Mouse (Mus musculus): ENCODE results near the gene Ssbp4. TPM values are rescaled to one million over a fixed set of nuclear protein-coding genes. Genes with fewer than 3 reads are reported as not detected.

Ssbp4 gene
- total and polyA plus RNA-seq, 2 experiments from 2014 or later: 57.3 to 107 TPM

DNA sequence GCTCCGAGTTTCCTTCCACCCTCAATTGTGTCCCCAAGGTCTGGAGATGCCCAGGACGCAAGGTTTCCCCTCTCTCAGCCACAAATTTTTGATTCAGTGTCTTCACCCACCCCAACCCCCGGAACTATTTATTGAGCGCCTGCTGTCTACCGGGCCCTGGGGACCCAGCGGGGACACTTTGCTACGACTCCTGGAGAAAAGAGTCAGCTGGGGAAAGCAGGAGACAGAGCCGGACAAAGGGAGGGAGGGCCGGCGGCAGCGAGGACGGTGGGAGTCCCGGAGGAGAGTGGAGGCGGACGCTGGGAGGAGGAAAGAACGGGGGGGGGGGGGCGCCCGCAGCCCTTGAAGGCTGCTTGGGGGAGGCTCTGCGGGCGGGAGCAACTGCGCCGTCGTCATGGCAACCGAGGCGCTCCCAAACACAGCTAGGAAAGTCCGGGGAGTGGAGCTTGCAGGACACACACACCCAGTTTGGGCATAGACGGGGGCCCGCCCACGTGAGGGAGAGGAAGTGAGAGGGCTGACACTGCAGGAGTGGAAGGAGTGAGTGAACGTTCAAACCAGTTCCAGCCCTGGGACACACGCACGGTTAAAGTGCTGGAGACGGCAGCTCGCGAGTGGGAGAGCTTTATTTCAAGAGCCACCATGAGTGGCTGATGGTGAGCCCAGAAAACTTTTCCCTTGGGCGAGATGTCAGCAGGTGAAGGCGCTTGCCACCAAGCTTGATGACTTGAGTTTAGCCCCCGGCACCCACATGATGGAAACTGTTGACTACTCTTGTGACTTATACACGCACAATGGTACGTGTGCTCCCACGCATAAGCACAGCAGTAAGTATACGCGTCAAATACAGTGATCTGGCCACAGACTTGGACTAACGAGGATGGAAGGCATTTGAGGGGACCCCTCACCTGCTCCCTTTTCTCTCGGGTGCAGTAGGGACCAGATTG, 1.4 kb upstream of the Ssbp4 start:
- Histone ChIP-seq H3K36me3 (replicated peaks; ENCODE audit: control insufficient read depth, insufficient read depth, low read length) (no peaks in the 10 kb centered on the region), H3K9me3 (replicated peaks; ENCODE audit: control insufficient read depth, low read length) (no peaks in the 10 kb centered on the region), H3K27ac (ENCODE audit: low read depth) (peak overlapping the region; percentile 92), H3K27me3 (ENCODE audit: control insufficient read depth, insufficient read depth, low read length) (no peaks in the 10 kb centered on the region), H3K4me2 (ENCODE audit: low read depth, low read length) (peak overlapping the region; percentile 96), H3K4me3 (ENCODE audit: low read depth, low read length) (peak overlapping the region; percentile 56), H3K4me1 (ENCODE audit: control insufficient read depth, insufficient read depth) (peaks cover 11% of the 10 kb centered on the region; the same call in 1 of the 2 replicates), H3K9ac (replicated peaks; ENCODE audit: low read depth, low read length) (peak overlapping the region; percentile 52)
- ATAC-seq (ENCODE audit: insufficient read depth, low read depth) (peak; percentile 66), DNase-seq (ENCODE audit: low spot score) (peak; percentile 92)
- TF ChIP-seq CTCF (IDR thresholded peaks at IDR 0.05; ENCODE audit: low read depth) (no peak), EP300 (IDR thresholded peaks at IDR 0.05; ENCODE audit: low read depth) (no peak; the same call in 1 of the 2 replicates)
- under 1% methylated on average over 42 of the region's 45 CpGs for WGBS

DNA sequence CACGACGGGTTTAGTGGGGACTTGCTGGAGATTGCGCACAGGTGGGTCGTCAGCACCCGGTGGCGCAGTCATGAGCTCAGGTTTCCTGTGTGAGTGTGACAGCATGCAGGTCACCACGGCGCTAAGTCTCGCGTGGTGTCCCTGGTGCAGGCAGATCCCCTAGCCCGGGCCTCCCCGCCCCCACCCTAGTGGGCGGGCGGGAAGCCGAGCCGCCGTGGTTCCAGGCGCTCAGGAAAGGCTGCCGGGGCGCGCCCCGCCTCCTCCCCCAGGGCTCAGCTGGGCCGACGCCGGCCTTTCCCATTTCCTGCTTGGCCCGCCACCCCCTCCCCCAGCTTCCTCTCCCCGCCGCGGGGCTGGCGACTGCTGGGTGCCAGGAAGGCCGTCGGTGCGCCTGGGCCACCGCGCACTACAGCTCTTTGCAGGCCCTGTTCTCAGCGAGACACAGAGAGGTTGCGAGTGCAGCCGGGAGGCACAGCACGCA, 736 bp upstream of the Ssbp4 start:
- H3K27me3 ChIP-seq (ENCODE audit: control insufficient read depth, insufficient read depth, low read length): no peaks in the 10 kb centered on the region
- TF ChIP-seq CTCF (IDR thresholded peaks at IDR 0.05; ENCODE audit: low read depth): no peak
- TF ChIP-seq EP300 (IDR thresholded peaks at IDR 0.05; ENCODE audit: low read depth): peak; percentile 57; the same call in 1 of the 2 replicates
- peak overlapping the region; percentile 52 for H3K9ac ChIP-seq (replicated peaks; ENCODE audit: low read depth, low read length)
- H3K4me1 ChIP-seq (ENCODE audit: control insufficient read depth, insufficient read depth): peaks cover 11% of the 10 kb centered on the region; the same call in 1 of the 2 replicates
- H3K36me3 ChIP-seq (replicated peaks; ENCODE audit: control insufficient read depth, insufficient read depth, low read length): no peaks in the 10 kb centered on the region
- DNase-seq (ENCODE audit: low spot score) (peak; percentile 84), ATAC-seq (ENCODE audit: insufficient read depth, low read depth) (peak; percentile 68)
- WGBS: under 1% methylated on average over 24 of the region's 39 CpGs
- peak overlapping the region; percentile 56 for H3K4me3 ChIP-seq (ENCODE audit: low read depth, low read length)
- peak overlapping the region; percentile 92 for H3K27ac ChIP-seq (ENCODE audit: low read depth)
- peak overlapping the region; percentile 96 for H3K4me2 ChIP-seq (ENCODE audit: low read depth, low read length)
- no peaks in the 10 kb centered on the region for H3K9me3 ChIP-seq (replicated peaks; ENCODE audit: control insufficient read depth, low read length)

DNA sequence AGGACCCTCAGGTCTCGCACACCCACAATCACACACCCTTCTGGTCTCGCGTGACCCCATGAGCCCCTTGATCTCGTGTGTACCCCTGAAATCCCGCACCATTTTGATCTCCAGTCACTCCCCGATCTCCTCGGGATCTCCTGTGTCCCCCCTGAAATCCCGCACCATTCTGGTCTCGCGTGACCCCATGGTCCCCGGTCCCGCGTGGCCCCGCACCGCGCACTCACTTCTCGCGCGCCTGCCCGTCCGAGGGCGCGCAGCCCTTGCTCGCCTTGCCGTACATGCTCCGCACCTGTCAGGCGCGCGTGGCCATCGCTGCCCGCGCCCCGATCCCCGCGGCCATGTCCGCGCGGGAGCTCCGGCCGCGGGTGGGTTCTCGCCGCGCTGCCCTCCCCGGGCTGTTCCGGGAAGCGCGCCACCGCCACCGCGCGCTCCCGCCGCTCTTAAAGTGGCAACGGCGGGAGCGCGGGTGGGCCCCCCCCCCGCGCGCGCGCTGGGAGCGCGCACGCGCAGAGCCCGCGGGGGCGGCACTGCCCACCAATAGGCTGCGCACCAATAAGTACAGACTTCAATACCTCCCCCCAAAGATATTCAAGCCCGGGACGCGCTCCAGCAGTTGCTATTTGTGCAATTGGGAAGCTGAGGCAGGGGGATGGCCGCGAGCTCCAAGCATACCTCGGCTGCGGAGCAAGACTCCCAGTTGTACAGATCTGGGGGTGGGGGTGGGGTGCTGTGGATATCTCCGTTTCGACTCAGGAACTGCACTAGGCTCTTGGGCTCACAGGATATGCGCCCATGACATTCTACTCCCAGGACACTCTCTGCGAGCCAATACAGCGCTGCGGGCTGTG, 549 bp downstream of the Ssbp4 start:
- Histone ChIP-seq H3K36me3 (replicated peaks; ENCODE audit: control insufficient read depth, insufficient read depth, low read length) (no peaks in the 10 kb centered on the region), H3K4me3 (ENCODE audit: low read depth, low read length) (peak overlapping the region; percentile 58), H3K9me3 (replicated peaks; ENCODE audit: control insufficient read depth, low read length) (no peaks in the 10 kb centered on the region), H3K4me1 (ENCODE audit: control insufficient read depth, insufficient read depth) (peaks cover 11% of the 10 kb centered on the region; the same call in 1 of the 2 replicates), H3K27ac (ENCODE audit: low read depth) (peak overlapping the region; percentile 92), H3K9ac (replicated peaks; ENCODE audit: low read depth, low read length) (peak overlapping the region; percentile 69), H3K27me3 (ENCODE audit: control insufficient read depth, insufficient read depth, low read length) (no peaks in the 10 kb centered on the region), H3K4me2 (ENCODE audit: low read depth, low read length) (peak overlapping the region; percentile 96)
- TF ChIP-seq EP300 (IDR thresholded peaks at IDR 0.05; ENCODE audit: low read depth) (0 out of 2 replicates have a peak, but pooled peaks have one; percentile 30), CTCF (IDR thresholded peaks at IDR 0.05; ENCODE audit: low read depth) (no peak)
- ATAC-seq (ENCODE audit: insufficient read depth, low read depth) (no peak), DNase-seq (ENCODE audit: low spot score) (peak; percentile 46)
- 1% methylated on average over 83 of the region's 84 CpGs for WGBS

DNA sequence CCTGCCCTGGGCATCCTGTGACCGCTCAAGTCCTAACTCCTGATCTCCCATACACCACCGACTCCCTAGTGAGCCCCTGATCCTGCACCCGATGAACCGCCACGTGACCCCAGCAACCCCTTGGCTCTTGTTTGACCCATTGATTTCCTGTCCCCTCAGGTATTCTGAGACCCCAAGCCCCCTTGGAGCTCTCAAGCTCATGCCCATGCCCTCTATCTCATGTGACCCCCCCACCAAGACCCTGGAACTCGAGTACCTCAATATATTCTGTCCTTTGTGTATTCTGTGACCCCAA, 1.1 kb downstream of the Ssbp4 start:
- 38% methylated on average over 6 of the region's 6 CpGs for WGBS
- TF ChIP-seq EP300 (IDR thresholded peaks at IDR 0.05; ENCODE audit: low read depth): no peak
- no peak for TF ChIP-seq CTCF (IDR thresholded peaks at IDR 0.05; ENCODE audit: low read depth)
- Histone ChIP-seq H3K4me3 (ENCODE audit: low read depth, low read length) (peak overlapping the region; percentile 58), H3K4me1 (ENCODE audit: control insufficient read depth, insufficient read depth) (peaks cover 11% of the 10 kb centered on the region; the same call in 1 of the 2 replicates), H3K4me2 (ENCODE audit: low read depth, low read length) (peak overlapping the region; percentile 96), H3K36me3 (replicated peaks; ENCODE audit: control insufficient read depth, insufficient read depth, low read length) (0 out of 2 replicates have a peak, but pooled peaks cover 4% of the 10 kb centered on the region), H3K27ac (ENCODE audit: low read depth) (peak overlapping the region; percentile 92), H3K9me3 (replicated peaks; ENCODE audit: control insufficient read depth, low read length) (no peaks in the 10 kb centered on the region), H3K9ac (replicated peaks; ENCODE audit: low read depth, low read length) (peak overlapping the region; percentile 69), H3K27me3 (ENCODE audit: control insufficient read depth, insufficient read depth, low read length) (no peaks in the 10 kb centered on the region)
- ATAC-seq (ENCODE audit: insufficient read depth, low read depth) (no peak), DNase-seq (ENCODE audit: low spot score) (no peak)
